Mouse (Mus musculus): ENCODE results near the gene Polq. TPM values are rescaled to one million over a fixed set of nuclear protein-coding genes. Genes with fewer than 3 reads are reported as not detected.

Gene Polq
- polyA plus RNA-seq, 1 experiment from 2014 or later = 3.8 TPM

Other genes starting within 250 kb of the Polq start
- gene Slc15a2, start 226.8 kb upstream of the Polq start, polyA plus RNA-seq (2014; fragmentation: Nextera tagmentation; extraction: Ambion mirVana) = 11.4 and 12.1 TPM in 2 replicates
- gene Iqcb1, start 183.4 kb upstream of the Polq start, polyA plus RNA-seq (2014; fragmentation: Nextera tagmentation; extraction: Ambion mirVana) = 53.4 and 54.7 TPM in 2 replicates
- gene Eaf2, start 136.8 kb upstream of the Polq start, polyA plus RNA-seq (2014; fragmentation: Nextera tagmentation; extraction: Ambion mirVana) = 0.57 and 0.61 TPM in 2 replicates
- gene Golgb1, start 136.6 kb upstream of the Polq start, polyA plus RNA-seq (2014; fragmentation: Nextera tagmentation; extraction: Ambion mirVana) = 69.9 and 75.8 TPM in 2 replicates
- gene Hcls1, start 76.8 kb upstream of the Polq start, polyA plus RNA-seq (2014; fragmentation: Nextera tagmentation; extraction: Ambion mirVana) = 1.2 and 1.4 TPM in 2 replicates
- 0.18 and 0.23 TPM in 2 replicates for gene Fbxo40, start 21.3 kb upstream of the Polq start, polyA plus RNA-seq (2014; fragmentation: Nextera tagmentation; extraction: Ambion mirVana)